Mouse (Mus musculus) testis, adult 2 months (tissue): ENCODE data around the gene Olfr263. TPM values are rescaled to one million over a fixed set of nuclear protein-coding genes. Genes with fewer than 3 reads are reported as not detected.

Source experiments
- H3K27ac ChIP-seq: fragments of 200-500 bp; 2 replicates; pipeline ENCODE4 v1.5.1; 2012; ENCODE audit warnings: low read depth, low read length; ENCODE audit not compliant: control insufficient read depth, insufficient read depth
- H3K27me3 ChIP-seq: fragments of 200-500 bp; 2 replicates; pipeline ENCODE4 v1.6.1; 2012; ENCODE audit warnings: mild to moderate bottlenecking, low read length, moderate library complexity; ENCODE audit not compliant: control insufficient read depth, insufficient read depth
- H3K36me3 ChIP-seq: fragments of 200-500 bp; 2 replicates; pipeline ENCODE4 v1.6.1; 2012; ENCODE audit warnings: mild to moderate bottlenecking, low read length; ENCODE audit not compliant: control insufficient read depth, insufficient read depth
- H3K4me1 ChIP-seq: fragments of 200-500 bp; 2 replicates; pipeline ENCODE4 v1.6.1; 2012; ENCODE audit warnings: low read length; ENCODE audit not compliant: control insufficient read depth, insufficient read depth
- H3K4me3 ChIP-seq: fragments of 200-500 bp; 2 replicates; pipeline ENCODE4 v1.5.1; 2012; ENCODE audit warnings: low read depth, mild to moderate bottlenecking, low read length, moderate library complexity, mixed read lengths; ENCODE audit not compliant: control insufficient read depth
- CTCF ChIP-seq: fragments of 200-500 bp; IDR thresholded peaks from 2 replicates; pipeline ENCODE4 v1.5.1; 2012; ENCODE audit warnings: low read depth, mild to moderate bottlenecking, inconsistent platforms, low read length, moderate library complexity; ENCODE audit not compliant: control insufficient read depth, insufficient read depth, insufficient replicate concordance
- POLR2A ChIP-seq: fragments of 200-500 bp; IDR thresholded peaks from 2 replicates; pipeline ENCODE4 v1.6.1; 2012; ENCODE audit warnings: low read depth, mild to moderate bottlenecking, inconsistent platforms, low read length, moderate library complexity; ENCODE audit not compliant: control insufficient read depth
- polyA plus RNA-seq: library from polyadenylated mRNA; depleted of rRNA; stranded (reverse); fragments of >200 nt; gene quantifications from 2 replicates; pipeline ENCODE4 v1.2.3, GENCODE M21; 2012

Gene Olfr263
- polyA plus RNA-seq, 1 experiment: not detected

DNA sequence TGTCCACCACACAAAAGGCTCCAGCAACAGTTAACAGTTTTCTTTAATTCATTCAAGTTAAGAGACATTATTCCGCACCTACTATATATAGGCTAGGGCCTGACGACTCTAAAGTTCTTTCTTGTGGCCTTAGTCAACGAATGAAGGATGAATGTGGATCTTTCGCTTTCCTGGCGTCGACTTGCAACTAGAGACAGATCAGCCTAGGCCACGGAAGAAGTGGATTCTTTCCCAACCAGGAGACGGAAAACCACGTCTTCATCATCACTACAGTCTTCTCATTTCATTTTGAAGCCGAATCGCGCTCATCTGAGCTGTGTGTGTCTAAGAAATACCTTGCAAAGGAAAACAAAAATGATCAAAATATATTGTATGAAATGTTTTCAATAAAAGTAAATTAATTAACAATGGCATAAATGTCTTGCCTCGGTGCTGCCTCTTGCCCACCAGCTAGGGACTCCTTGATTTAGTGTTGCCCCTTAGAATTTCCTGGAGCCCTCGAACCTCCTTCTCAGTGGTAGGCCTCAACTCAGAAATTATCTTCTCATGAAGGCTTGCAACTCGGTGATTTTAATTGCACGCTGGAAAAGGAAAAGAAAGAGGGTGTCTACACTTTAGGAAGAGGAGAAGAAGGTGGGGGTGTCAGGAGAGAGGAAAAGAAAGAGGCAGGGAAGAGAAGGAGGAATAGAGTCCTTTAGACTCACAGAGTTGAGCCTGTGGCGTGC, 41.2 kb downstream of the Olfr263 start:
- no peaks in the 10 kb centered on the region for H3K27me3 ChIP-seq
- no peak for TF ChIP-seq POLR2A
- TF ChIP-seq CTCF: no peak
- H3K27ac ChIP-seq: no peak overlapping the region
- peaks cover 10% of the 10 kb centered on the region for H3K4me1 ChIP-seq
- no peaks in the 10 kb centered on the region for H3K36me3 ChIP-seq
- no peak overlapping the region for H3K4me3 ChIP-seq

DNA sequence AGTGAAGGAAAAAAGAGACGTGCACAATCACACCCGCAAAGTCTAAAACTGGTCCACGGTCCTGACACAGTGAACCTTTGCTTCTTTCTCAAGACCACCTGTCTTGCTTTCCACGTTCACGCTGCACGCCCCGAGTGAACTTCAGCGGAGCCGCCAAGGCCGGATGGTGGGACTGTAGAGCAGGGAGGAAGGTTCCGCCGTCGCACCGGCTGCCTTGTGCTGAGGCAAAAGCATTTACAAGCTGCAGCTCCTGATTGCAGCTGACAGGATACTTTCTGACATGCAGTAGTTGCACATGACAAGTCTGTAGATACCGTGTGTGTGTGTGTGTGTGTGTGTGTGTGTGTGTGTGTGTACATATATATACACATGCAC, 41.7 kb downstream of the Olfr263 start:
- Histone ChIP-seq H3K27me3 (no peaks in the 10 kb centered on the region), H3K27ac (no peak overlapping the region), H3K36me3 (no peaks in the 10 kb centered on the region), H3K4me1 (peaks cover 10% of the 10 kb centered on the region), H3K4me3 (no peak overlapping the region)
- TF ChIP-seq POLR2A (no peak), CTCF (no peak)

DNA sequence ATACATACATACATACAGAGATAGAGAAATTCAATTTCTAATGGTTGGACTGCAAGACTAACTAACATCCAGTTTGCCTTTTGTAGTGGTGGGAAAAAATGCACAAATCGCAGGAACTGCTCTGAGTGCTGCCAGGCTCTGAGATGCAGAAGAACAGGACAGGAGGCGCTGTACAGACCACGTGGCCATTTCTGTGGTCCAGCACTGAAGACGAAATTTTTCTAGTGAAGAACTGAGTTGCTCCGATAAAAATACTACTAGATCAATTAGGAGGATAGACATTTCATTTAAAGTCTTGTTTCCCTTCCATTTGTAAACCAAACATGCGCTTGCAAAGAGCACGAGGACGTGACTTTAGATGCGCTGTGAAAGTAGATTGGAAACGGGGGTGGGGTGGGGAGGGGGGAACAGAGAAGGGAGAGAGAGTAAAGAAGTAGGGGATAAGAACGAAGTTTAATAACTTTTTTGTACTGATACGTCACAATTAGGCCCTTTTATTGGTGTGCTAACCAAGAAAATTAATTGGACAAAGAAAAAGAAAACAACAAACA, 42.2 kb downstream of the Olfr263 start:
- H3K27ac ChIP-seq: no peak overlapping the region
- TF ChIP-seq POLR2A: no peak
- no peak for TF ChIP-seq CTCF
- H3K27me3 ChIP-seq: no peaks in the 10 kb centered on the region

GRCm38 (mm10) chr13:21172241-21173027, 43.0 kb downstream of the Olfr263 start:
- peak overlapping the region; percentile 42; the same call in 1 of the 2 replicates for H3K27ac ChIP-seq
- peaks cover 10% of the 10 kb centered on the region for H3K4me1 ChIP-seq
- no peaks in the 10 kb centered on the region for H3K27me3 ChIP-seq
- TF ChIP-seq CTCF: no peak
- no peak for TF ChIP-seq POLR2A
- H3K36me3 ChIP-seq: no peaks in the 10 kb centered on the region
- peak overlapping the region; percentile 61 for H3K4me3 ChIP-seq

More for the DNA sequence above, 42.2 kb downstream of the Olfr263 start:
- H3K4me1 ChIP-seq: peaks cover 10% of the 10 kb centered on the region
- no peaks in the 10 kb centered on the region for H3K36me3 ChIP-seq
- no peak overlapping the region for H3K4me3 ChIP-seq

DNA sequence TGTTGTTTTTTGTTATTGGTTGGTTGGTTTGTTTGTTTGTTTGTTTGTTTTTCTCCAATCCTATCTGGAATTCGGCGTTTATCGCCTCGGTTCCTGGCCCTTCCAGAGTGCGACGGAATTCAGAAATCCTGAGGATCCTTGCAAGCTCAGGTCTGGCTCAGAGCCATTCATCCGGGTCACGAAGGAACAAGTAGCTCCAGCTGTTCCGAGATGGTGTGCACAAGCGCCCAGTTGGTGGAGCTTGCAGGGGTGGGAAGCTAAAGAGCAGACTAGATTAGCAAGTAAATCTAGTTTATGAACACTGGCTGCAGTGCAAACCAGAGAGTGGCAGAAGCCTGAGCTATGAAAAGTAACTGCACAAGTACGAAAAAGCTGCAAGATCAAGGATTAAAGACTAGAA, 43.6 kb downstream of the Olfr263 start:
- no peaks in the 10 kb centered on the region for H3K27me3 ChIP-seq
- TF ChIP-seq CTCF: no peak
- no peak for TF ChIP-seq POLR2A
- peak overlapping the region; percentile 27 for H3K4me3 ChIP-seq
- H3K27ac ChIP-seq: no peak overlapping the region
- H3K36me3 ChIP-seq: no peaks in the 10 kb centered on the region
- H3K4me1 ChIP-seq: peaks cover 10% of the 10 kb centered on the region

GRCm38 (mm10) chr13:21176733-21177132, 47.3 kb downstream of the Olfr263 start:
- no peaks in the 10 kb centered on the region for H3K27me3 ChIP-seq
- peaks cover 12% of the 10 kb centered on the region for H3K4me1 ChIP-seq
- no peak overlapping the region for H3K4me3 ChIP-seq
- H3K27ac ChIP-seq: no peak overlapping the region
- no peaks in the 10 kb centered on the region for H3K36me3 ChIP-seq
- no peak for TF ChIP-seq CTCF
- TF ChIP-seq POLR2A: no peak

DNA sequence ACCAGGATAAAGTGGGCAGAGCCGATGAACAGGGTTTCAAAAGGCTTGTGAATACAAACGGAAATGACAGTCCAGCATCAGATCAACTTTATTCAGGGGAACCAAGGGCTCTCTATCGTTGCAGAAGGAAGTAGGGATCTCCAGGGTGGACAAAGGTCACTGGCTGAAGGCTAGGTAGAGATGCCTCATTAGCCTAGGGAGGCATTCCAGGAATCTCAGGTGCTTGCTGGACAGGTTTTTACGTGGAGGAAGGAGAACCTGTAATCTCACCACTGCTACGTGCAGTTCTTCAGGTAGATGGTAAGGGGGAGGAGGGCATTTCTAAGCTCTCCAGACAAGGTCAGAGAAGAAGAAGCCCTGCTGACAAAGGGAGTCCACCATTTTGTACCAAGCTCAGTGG, 48.2 kb downstream of the Olfr263 start:
- TF ChIP-seq POLR2A: no peak
- no peak for TF ChIP-seq CTCF
- Histone ChIP-seq H3K4me3 (no peak overlapping the region; the same call in 1 of the 2 replicates), H3K36me3 (peaks cover 1% of the 10 kb centered on the region; the same call in 1 of the 2 replicates), H3K27ac (no peak overlapping the region; the same call in 1 of the 2 replicates), H3K27me3 (no peaks in the 10 kb centered on the region), H3K4me1 (peaks cover 14% of the 10 kb centered on the region)
